In genomic region chr1:190092076-190092475, GRCm38 (mm10) we compare ENCODE assay signal across 18 mouse cellular contexts.
"Had no signal": no experiment of that assay in that cellular context is flagged by ENCODE, and none has a peak within 500 bp of the region (broad histone marks: within the 10 kb centered on the region; RNA-seq: fewer than 3 reads in every experiment).

No protein-coding gene starts in this region.

- ATAC-seq: lung, postnatal 0 days had no signal

- H3K27ac ChIP-seq: kidney, embryonic 15.5 days; left cerebral cortex, adult 2 months; liver, embryonic 15.5 days; midbrain, embryonic 10.5 days; neural tube, embryonic 12.5 days had no signal

- H3K4me2 ChIP-seq: kidney, embryonic 15.5 days; liver, embryonic 11.5 days; liver, embryonic 15.5 days; neural tube, embryonic 12.5 days had no signal

- H3K27me3 ChIP-seq: kidney, embryonic 15.5 days; liver, embryonic 15.5 days; neural tube, embryonic 12.5 days had no signal

- H3K36me3 ChIP-seq: kidney, embryonic 15.5 days; liver, embryonic 15.5 days; midbrain, embryonic 10.5 days; neural tube, embryonic 12.5 days had no signal

- DNase-seq: kidney, adult 18-20 months; kidney, postnatal 14 days; left cerebral cortex, postnatal 4 days; lung, adult 2 months; lung, postnatal 4 days; retina, postnatal 1 day; right cerebral cortex, postnatal 4 days; spleen, adult 18-20 months; thymus, adult 18-20 months; thymus, postnatal 14 days had no signal

- H3K9me3 ChIP-seq: kidney, embryonic 15.5 days; liver, embryonic 15.5 days; midbrain, embryonic 10.5 days; neural tube, embryonic 12.5 days had no signal

- H3K9ac ChIP-seq: kidney, embryonic 15.5 days; liver, embryonic 15.5 days; neural tube, embryonic 12.5 days had no signal

- H3K4me1 ChIP-seq: kidney, embryonic 15.5 days; liver, embryonic 15.5 days; midbrain, embryonic 10.5 days; neural tube, embryonic 12.5 days had no signal

- H3K4me3 ChIP-seq: kidney, embryonic 15.5 days; left cerebral cortex, adult 2 months; liver, embryonic 15.5 days; midbrain, embryonic 10.5 days; myocyte; neural tube, embryonic 12.5 days had no signal
